Mouse (Mus musculus): ENCODE measurements around the gene Dusp16. TPM values are rescaled to one million over a fixed set of nuclear protein-coding genes. Genes with fewer than 3 reads are reported as not detected.

Dusp16 gene
- total RNA-seq, 2 experiments from 2014 or later, result 22.4 to 24.9 TPM

Other genes starting within 250 kb of the Dusp16 start
- 10 to 100 TPM; 53.4 to 57.0 TPM for gene Lrp6, start 225.7 kb downstream of the Dusp16 start, total RNA-seq (2021)
- gene Mansc1, start 160.1 kb downstream of the Dusp16 start, total RNA-seq (2021), result 1 to 10 TPM; 7.0 to 9.8 TPM
- gene Borcs5, start 153.1 kb downstream of the Dusp16 start, total RNA-seq (2021), result 10 to 100 TPM; 10.8 to 11.3 TPM
- gene Crebl2, start 37.5 kb upstream of the Dusp16 start, total RNA-seq (2021), result 1 to 10 TPM; 4.7 to 5.4 TPM
- 1 to 10 TPM; 4.3 to 4.8 TPM for gene Gpr19, start 106.0 kb upstream of the Dusp16 start, total RNA-seq (2021)
- gene Cdkn1b, start 127.8 kb upstream of the Dusp16 start, total RNA-seq (2021), result 10 to 100 TPM; 45.1 to 53.5 TPM
- gene Apold1, start 189.1 kb upstream of the Dusp16 start, total RNA-seq (2021), result 10 to 100 TPM; 15.9 to 24.3 TPM
- gene Ddx47, start 219.0 kb upstream of the Dusp16 start, total RNA-seq (2021), result 10 to 100 TPM; 43.0 to 47.6 TPM